Mouse (Mus musculus) lung, adult 2 months (tissue): ENCODE measurements around the gene Rbm24.

Source experiments
- CTCF ChIP-seq: fragments of 200-500 bp; IDR thresholded peaks from 2 replicates; pipeline ENCODE4 v1.5.1; 2011; ENCODE audit warnings: mild to moderate bottlenecking, low read length, control low read depth; ENCODE audit not compliant: insufficient read depth
- POLR2A ChIP-seq: fragments of 200-500 bp; IDR thresholded peaks from 2 replicates; pipeline ENCODE4 v1.6.1; 2011; ENCODE audit warnings: low read depth, mild to moderate bottlenecking, control low read depth, low read length, borderline replicate concordance; ENCODE audit errors: extremely low read depth

DNA sequence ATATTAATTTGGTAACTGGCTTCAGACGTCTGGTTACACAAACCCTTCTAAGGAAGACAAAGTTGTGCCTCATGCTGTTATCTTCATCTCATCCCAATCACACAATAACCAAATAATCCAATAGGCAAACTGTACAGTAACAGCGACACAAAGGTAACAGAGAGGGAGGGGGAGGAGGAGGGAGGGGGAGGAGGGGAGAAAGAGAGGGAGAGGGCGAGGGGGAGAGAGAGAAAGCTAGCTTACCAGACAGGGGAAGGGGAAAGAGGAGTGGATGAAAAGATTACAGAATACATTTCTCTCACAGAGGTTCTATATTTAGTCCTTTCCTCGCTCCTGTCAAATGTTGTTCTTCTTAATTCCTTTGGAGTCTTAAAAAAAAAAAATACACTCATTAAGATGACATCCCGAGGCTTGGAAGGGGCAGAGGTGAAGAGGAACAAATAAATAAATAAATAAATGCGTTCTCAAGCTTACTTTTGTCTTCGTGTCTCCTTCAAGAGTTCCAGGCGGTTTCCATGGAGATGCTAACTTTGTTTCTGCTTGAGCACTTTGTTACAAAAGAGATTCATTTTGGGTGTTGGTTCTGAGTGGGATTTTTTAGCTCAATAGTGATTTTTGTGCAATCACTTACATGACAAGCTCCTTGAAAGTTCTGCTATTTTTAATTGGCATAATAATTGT, 15.8 kb downstream of the Rbm24 start:
- no peak for TF ChIP-seq CTCF
- no peak for TF ChIP-seq POLR2A
